Mouse (Mus musculus): ENCODE measurements around the gene Bach2. TPM values are rescaled to one million over a fixed set of nuclear protein-coding genes. Genes with fewer than 3 reads are reported as not detected.

Gene Bach2
- total and polyA plus RNA-seq, 2 experiments from 2014 or later: 13.9 to 14.7 TPM

DNA sequence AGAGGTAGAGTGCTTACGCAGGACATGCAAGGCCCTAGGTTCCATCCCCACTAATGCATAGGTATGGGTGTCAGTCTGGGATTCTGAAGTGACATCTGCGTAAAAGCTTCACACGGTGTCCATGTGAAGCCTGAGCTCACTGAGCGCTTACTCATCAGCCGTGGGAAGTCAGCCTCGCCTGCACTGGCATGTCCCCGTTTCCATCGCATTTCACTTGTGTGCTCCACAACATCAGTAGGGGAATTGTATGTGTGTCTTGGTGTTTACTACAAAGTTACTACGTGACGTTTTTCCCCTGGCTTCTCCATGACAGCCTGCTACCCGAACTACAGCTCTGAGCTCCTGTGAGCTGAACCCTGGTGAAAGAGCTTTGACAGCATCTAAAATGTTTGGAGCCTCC lies 191.5 kb downstream of the Bach2 start:
- DNase-seq (ENCODE audit: low spot score) (no peak), ATAC-seq (no peak)
- Histone ChIP-seq H3K27ac (no peak overlapping the region), H3K9ac (replicated peaks; ENCODE audit: low read length) (no peak overlapping the region), H3K36me3 (ENCODE audit: insufficient read depth, low read length) (no peaks in the 10 kb centered on the region), H3K4me3 (ENCODE audit: low read length) (no peak overlapping the region), H3K27me3 (ENCODE audit: insufficient read depth, low read length) (no peaks in the 10 kb centered on the region), H3K4me1 (ENCODE audit: insufficient read depth, low read length) (peaks cover 24% of the 10 kb centered on the region), H3K9me3 (ENCODE audit: low read length) (no peaks in the 10 kb centered on the region), H3K4me2 (ENCODE audit: low read depth, low read length) (peak overlapping the region; percentile 38; the same call in 1 of the 2 replicates)
- no peak for TF ChIP-seq CTCF (IDR thresholded peaks at IDR 0.05; ENCODE audit: low read depth)
- WGBS: 61% methylated on average over 11 of the region's 11 CpGs

DNA sequence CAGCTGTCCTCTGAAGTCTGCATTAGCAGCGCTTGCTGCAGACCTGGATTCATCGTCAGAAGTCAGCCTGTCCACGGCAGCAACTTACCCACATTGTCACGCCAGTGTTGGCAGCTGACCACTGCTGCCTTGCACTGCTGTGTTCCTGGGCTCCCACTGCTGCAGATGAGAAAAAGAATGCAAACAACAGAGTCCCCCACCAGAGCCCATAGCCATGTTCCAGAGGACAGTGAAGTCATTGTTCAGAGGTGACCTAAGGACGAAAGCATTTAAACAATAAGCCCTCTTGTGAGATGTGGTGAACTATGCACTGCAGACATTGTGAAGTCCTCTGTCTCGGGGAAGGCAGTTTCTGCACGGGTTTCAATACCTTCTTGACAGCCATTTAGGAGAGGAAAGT lies 192.4 kb downstream of the Bach2 start:
- peak; percentile 39 for ATAC-seq
- no peak overlapping the region; the same call in 1 of the 2 replicates for H3K9ac ChIP-seq (replicated peaks; ENCODE audit: low read length)
- no peak for TF ChIP-seq CTCF (IDR thresholded peaks at IDR 0.05; ENCODE audit: low read depth)

DNA sequence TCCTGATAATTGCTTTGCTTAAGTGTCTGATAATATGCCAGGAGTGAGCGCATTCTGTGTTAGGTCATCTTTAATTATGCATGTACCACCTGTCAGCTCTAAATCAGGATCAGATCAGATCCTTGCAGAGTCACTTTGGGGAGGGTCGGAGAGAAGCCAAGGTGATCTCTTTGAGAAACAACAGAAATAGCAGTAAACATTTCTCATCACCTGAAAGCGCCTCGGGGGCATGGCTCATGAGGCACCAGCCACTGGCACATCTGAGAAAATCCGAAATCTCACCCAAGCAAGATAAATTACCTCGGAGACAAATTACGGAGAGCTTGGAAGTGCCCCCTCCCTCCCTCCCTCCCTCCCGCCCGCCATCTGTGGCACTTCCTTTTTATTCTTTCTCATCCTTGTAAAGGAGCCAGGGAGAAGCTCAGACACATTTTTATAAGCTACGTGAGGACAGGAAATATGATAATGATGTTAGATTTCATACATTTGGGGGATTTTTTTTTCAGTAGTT lies 193.7 kb downstream of the Bach2 start:
- peaks cover 24% of the 10 kb centered on the region for H3K4me1 ChIP-seq (ENCODE audit: insufficient read depth, low read length)
- ATAC-seq: 0 out of 2 replicates have a peak, but pooled peaks have one; percentile 31
- no peak overlapping the region for H3K9ac ChIP-seq (replicated peaks; ENCODE audit: low read length)

More for the DNA sequence above, 192.4 kb downstream of the Bach2 start:
- WGBS: 10% methylated on average over 7 of the region's 7 CpGs
- no peaks in the 10 kb centered on the region for H3K27me3 ChIP-seq (ENCODE audit: insufficient read depth, low read length)
- H3K4me3 ChIP-seq (ENCODE audit: low read length): no peak overlapping the region
- H3K4me1 ChIP-seq (ENCODE audit: insufficient read depth, low read length): peaks cover 24% of the 10 kb centered on the region
- H3K9me3 ChIP-seq (ENCODE audit: low read length): no peaks in the 10 kb centered on the region
- no peaks in the 10 kb centered on the region for H3K36me3 ChIP-seq (ENCODE audit: insufficient read depth, low read length)
- H3K4me2 ChIP-seq (ENCODE audit: low read depth, low read length): peak overlapping the region; percentile 38
- peak overlapping the region; percentile 32; the same call in 1 of the 2 replicates for H3K27ac ChIP-seq
- peak; percentile 59 for DNase-seq (ENCODE audit: low spot score)

DNA sequence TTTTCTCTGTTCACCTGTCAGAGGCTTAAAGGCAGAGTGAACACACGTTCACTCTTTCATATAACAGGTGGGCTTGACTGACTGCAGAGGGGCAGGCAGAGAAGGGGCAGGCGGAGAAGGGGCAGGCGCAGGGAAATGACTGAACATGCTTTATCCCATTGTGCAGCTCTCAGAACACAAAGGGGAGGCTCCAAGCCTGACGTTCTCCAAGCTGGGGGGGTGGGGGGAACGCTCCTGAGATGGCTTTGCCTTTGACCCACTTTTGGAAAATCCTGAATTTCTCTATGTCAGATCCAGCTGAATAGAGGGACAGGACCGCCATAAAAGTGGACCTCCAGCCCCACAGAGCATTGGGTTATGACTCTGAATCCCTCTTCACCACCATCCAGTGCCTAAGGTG lies 194.3 kb downstream of the Bach2 start:
- peak overlapping the region; percentile 20; the same call in 1 of the 2 replicates for H3K27ac ChIP-seq
- no peak overlapping the region for H3K4me3 ChIP-seq (ENCODE audit: low read length)
- no peaks in the 10 kb centered on the region for H3K9me3 ChIP-seq (ENCODE audit: low read length)
- H3K27me3 ChIP-seq (ENCODE audit: insufficient read depth, low read length): no peaks in the 10 kb centered on the region
- H3K9ac ChIP-seq (replicated peaks; ENCODE audit: low read length): no peak overlapping the region
- ATAC-seq (no peak), DNase-seq (ENCODE audit: low spot score) (no peak)
- no peak for TF ChIP-seq CTCF (IDR thresholded peaks at IDR 0.05; ENCODE audit: low read depth)
- H3K4me1 ChIP-seq (ENCODE audit: insufficient read depth, low read length): peaks cover 24% of the 10 kb centered on the region
- H3K36me3 ChIP-seq (ENCODE audit: insufficient read depth, low read length): no peaks in the 10 kb centered on the region
- 0 out of 2 replicates have a peak overlapping the region, but pooled peaks have one; percentile 33 for H3K4me2 ChIP-seq (ENCODE audit: low read depth, low read length)
- WGBS: 31% methylated on average over 6 of the region's 6 CpGs

More for the DNA sequence above, 193.7 kb downstream of the Bach2 start:
- H3K4me2 ChIP-seq (ENCODE audit: low read depth, low read length): peak overlapping the region; percentile 33
- no peaks in the 10 kb centered on the region for H3K36me3 ChIP-seq (ENCODE audit: insufficient read depth, low read length)
- H3K27me3 ChIP-seq (ENCODE audit: insufficient read depth, low read length): no peaks in the 10 kb centered on the region
- 18% methylated on average over 10 of the region's 10 CpGs for WGBS
- peak overlapping the region; percentile 20; the same call in 1 of the 2 replicates for H3K27ac ChIP-seq
- no peaks in the 10 kb centered on the region for H3K9me3 ChIP-seq (ENCODE audit: low read length)
- TF ChIP-seq CTCF (IDR thresholded peaks at IDR 0.05; ENCODE audit: low read depth): no peak
- H3K4me3 ChIP-seq (ENCODE audit: low read length): no peak overlapping the region
- peak; percentile 65 for DNase-seq (ENCODE audit: low spot score)

DNA sequence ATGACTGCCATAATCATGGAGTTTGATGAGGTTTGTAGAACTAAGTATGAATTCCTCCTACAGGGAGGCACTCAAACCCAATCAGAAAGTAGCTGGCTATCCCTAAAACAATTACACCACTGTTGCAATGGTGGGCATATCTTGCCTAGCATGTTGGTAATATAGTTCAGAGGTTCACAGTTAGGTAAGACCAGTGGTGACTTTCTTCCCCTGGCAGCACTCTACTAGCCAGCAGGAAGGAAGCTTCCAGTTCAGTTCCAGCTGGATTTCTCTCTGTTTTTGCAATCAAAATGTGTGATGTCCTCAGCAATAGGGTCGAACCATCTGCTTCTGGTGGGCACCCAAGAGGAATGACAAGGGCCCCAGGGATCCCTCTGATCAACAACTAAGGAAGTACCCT lies 196.0 kb downstream of the Bach2 start:
- no peak for TF ChIP-seq CTCF (IDR thresholded peaks at IDR 0.05; ENCODE audit: low read depth)
- ATAC-seq: no peak
- no peak overlapping the region for H3K27ac ChIP-seq

DNA sequence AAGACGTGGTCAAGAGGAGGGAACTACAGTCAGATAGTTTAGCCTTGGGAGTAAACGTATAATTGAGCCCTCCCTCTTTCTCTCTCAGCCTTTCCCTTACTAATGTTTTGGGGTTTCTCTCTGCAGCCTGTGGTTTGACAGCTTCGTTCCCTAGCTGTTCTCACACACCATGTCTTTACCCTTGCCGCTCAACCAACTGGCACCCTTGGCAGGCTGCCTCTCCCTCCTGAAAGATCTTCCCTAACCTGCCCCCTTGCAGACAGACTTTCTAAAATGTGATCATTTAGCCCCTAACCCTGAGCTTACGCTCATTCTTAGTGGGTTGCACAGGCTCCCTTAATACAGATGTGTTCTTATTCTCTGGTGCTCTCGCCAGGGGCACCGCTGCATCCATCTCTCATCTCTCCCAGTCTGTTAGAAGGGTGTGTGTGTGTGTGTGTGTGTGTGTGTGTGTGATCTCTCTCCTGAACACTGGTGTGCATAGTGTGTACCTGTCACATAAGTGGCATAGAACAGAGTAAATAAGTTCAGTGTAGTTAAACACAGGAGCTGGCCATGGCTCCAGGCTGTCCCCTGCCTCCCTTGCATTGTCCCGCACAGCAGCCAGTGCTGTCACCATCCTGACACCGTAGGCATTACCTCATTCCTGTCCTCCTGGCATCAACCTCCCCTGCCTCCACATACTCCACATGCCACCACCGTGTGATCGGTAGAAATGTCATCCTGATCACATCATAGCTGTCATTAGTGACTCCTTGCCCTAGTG lies 201.6 kb downstream of the Bach2 start:
- H3K4me3 ChIP-seq (ENCODE audit: low read length): no peak overlapping the region
- H3K4me1 ChIP-seq (ENCODE audit: insufficient read depth, low read length): no peaks in the 10 kb centered on the region
- no peak for TF ChIP-seq CTCF (IDR thresholded peaks at IDR 0.05; ENCODE audit: low read depth)
- H3K27me3 ChIP-seq (ENCODE audit: insufficient read depth, low read length): no peaks in the 10 kb centered on the region
- H3K9me3 ChIP-seq (ENCODE audit: low read length): no peaks in the 10 kb centered on the region
- H3K9ac ChIP-seq (replicated peaks; ENCODE audit: low read length): no peak overlapping the region
- DNase-seq (ENCODE audit: low spot score): no peak
- no peak overlapping the region for H3K27ac ChIP-seq
- 64% methylated on average over 11 of the region's 11 CpGs for WGBS
- H3K4me2 ChIP-seq (ENCODE audit: low read depth, low read length): no peak overlapping the region
- H3K36me3 ChIP-seq (ENCODE audit: insufficient read depth, low read length): no peaks in the 10 kb centered on the region
- peak; percentile 75 for ATAC-seq

More for the DNA sequence above, 196.0 kb downstream of the Bach2 start:
- WGBS: 63% methylated on average over 1 of the region's 1 CpGs
- Histone ChIP-seq H3K9me3 (ENCODE audit: low read length) (no peaks in the 10 kb centered on the region), H3K4me1 (ENCODE audit: insufficient read depth, low read length) (peaks cover 24% of the 10 kb centered on the region), H3K4me2 (ENCODE audit: low read depth, low read length) (no peak overlapping the region), H3K4me3 (ENCODE audit: low read length) (no peak overlapping the region), H3K36me3 (ENCODE audit: insufficient read depth, low read length) (no peaks in the 10 kb centered on the region), H3K9ac (replicated peaks; ENCODE audit: low read length) (no peak overlapping the region), H3K27me3 (ENCODE audit: insufficient read depth, low read length) (no peaks in the 10 kb centered on the region)
- DNase-seq (ENCODE audit: low spot score): no peak

DNA sequence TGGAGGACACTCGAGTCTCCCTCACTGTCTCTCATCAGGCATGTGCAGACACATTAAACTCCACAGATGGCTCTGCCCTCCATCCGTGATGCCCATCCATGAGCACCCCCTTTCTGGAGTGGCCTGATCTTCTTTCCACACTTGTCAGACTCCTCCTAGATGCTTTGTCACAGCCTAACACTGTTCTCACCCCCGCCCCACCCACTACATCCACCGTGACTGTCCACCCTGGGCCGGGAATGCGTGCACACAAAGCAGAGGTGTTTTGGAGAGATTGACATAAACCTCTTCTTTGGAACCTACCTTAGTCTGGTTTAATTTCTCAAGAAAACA lies 202.1 kb downstream of the Bach2 start:
- Histone ChIP-seq H3K4me1 (ENCODE audit: insufficient read depth, low read length) (no peaks in the 10 kb centered on the region), H3K4me3 (ENCODE audit: low read length) (no peak overlapping the region), H3K27me3 (ENCODE audit: insufficient read depth, low read length) (no peaks in the 10 kb centered on the region), H3K36me3 (ENCODE audit: insufficient read depth, low read length) (no peaks in the 10 kb centered on the region), H3K9me3 (ENCODE audit: low read length) (no peaks in the 10 kb centered on the region), H3K27ac (no peak overlapping the region), H3K4me2 (ENCODE audit: low read depth, low read length) (no peak overlapping the region), H3K9ac (replicated peaks; ENCODE audit: low read length) (no peak overlapping the region)
- ATAC-seq (peak; percentile 65; the same call in 1 of the 2 replicates), DNase-seq (ENCODE audit: low spot score) (no peak)
- no peak for TF ChIP-seq CTCF (IDR thresholded peaks at IDR 0.05; ENCODE audit: low read depth)
- WGBS: 79% methylated on average over 6 of the region's 6 CpGs
